Mouse (Mus musculus) myocyte (in vitro differentiated cells): Measurements from ENCODE around the gene Cdk2ap2. TPM values are rescaled to one million over a fixed set of nuclear protein-coding genes. Genes with fewer than 3 reads are reported as not detected.
A peak's percentile ranks its signal among the peaks of the same experiment; 100 is the strongest.
"Not testable (repeated sequence)": the region's sequence is repeated elsewhere in the genome, so short reads cannot be mapped to it uniquely, and the experiment has no call there.

Experiments
- H3K27me3 ChIP-seq: one replicate; pipeline ENCODE4 v1.6.1; 2011; ENCODE audit not compliant: control insufficient read depth, insufficient read depth, insufficient read length
- H3K36me3 ChIP-seq: one replicate; pipeline ENCODE4 v1.6.1; 2011; ENCODE audit not compliant: control insufficient read depth, insufficient read depth
- H3K4me2 ChIP-seq: one replicate; pipeline ENCODE4 v1.6.1; 2011; ENCODE audit warnings: low read depth, control low read depth
- H3K4me3 ChIP-seq: one replicate; pipeline ENCODE4 v1.5.1; 2011; ENCODE audit warnings: mild to moderate bottlenecking, control low read depth, moderate library complexity
- H3K79me2 ChIP-seq: one replicate; pipeline ENCODE4 v1.6.1; 2011; ENCODE audit not compliant: control insufficient read depth, insufficient read depth
- H3ac ChIP-seq: one replicate; pipeline ENCODE4 v1.6.1; 2011; ENCODE audit not compliant: control insufficient read depth, insufficient read length
- CEBPB ChIP-seq: IDR thresholded peaks from 2 replicates; pipeline ENCODE4 v1.6.1; 2011; ENCODE audit warnings: mild to moderate bottlenecking, moderate library complexity; ENCODE audit not compliant: poor library complexity, insufficient read depth, severe bottlenecking
- E2F4 ChIP-seq: IDR thresholded peaks from one replicate; pipeline ENCODE4 v1.6.1; 2011; ENCODE audit warnings: mild to moderate bottlenecking, control low read depth, moderate library complexity; ENCODE audit not compliant: insufficient read depth
- MAX ChIP-seq: IDR thresholded peaks from one replicate; pipeline ENCODE4 v1.6.1; 2011; ENCODE audit warnings: low read depth, mild to moderate bottlenecking, control low read depth
- MYOD1 ChIP-seq, 3 experiments: IDR thresholded peaks; one replicate each; pipeline ENCODE4 v1.6.1; 2011; ENCODE audit warnings: control low read depth in 2 of 3, low read depth in 2 of 3, mild to moderate bottlenecking in 2 of 3, moderate library complexity in 1 of 3; ENCODE audit not compliant: insufficient read length in 2 of 3, control insufficient read depth in 1 of 3
- MYOG ChIP-seq, 3 experiments: IDR thresholded peaks; one replicate each; pipeline ENCODE4 v1.6.1; 2011; ENCODE audit warnings: control low read depth in 2 of 3, low read depth in 2 of 3, mild to moderate bottlenecking in 2 of 3; ENCODE audit not compliant: insufficient read length in 2 of 3, control insufficient read depth in 1 of 3, insufficient read depth in 1 of 3
- POLR2A ChIP-seq: IDR thresholded peaks from one replicate; pipeline ENCODE4 v1.6.1; 2011; ENCODE audit warnings: low read depth, mild to moderate bottlenecking, control low read depth, moderate library complexity; ENCODE audit not compliant: insufficient read length
- POLR2AphosphoS2 ChIP-seq: IDR thresholded peaks from one replicate; pipeline ENCODE4 v1.6.1; 2011; ENCODE audit warnings: low read depth, control low read depth; ENCODE audit not compliant: insufficient read length
- REST ChIP-seq: IDR thresholded peaks from one replicate; pipeline ENCODE4 v1.6.1; 2011; ENCODE audit warnings: mild to moderate bottlenecking, control low read depth, moderate library complexity; ENCODE audit not compliant: insufficient read depth, insufficient read length
- SRF ChIP-seq: IDR thresholded peaks from one replicate; pipeline ENCODE4 v1.6.1; 2011; ENCODE audit warnings: low read depth; ENCODE audit not compliant: control insufficient read depth, insufficient read length
- TCF12 ChIP-seq: IDR thresholded peaks from one replicate; pipeline ENCODE4 v1.6.1; 2011; ENCODE audit warnings: mild to moderate bottlenecking, control low read depth; ENCODE audit not compliant: poor library complexity, insufficient read depth, severe bottlenecking
- TCF3 ChIP-seq: IDR thresholded peaks from one replicate; pipeline ENCODE4 v1.6.1; 2011; ENCODE audit warnings: low read depth, control low read depth; ENCODE audit not compliant: insufficient read length
- USF1 ChIP-seq: IDR thresholded peaks from one replicate; pipeline ENCODE4 v1.6.1; 2011; ENCODE audit warnings: low read depth, mild to moderate bottlenecking, control low read depth, moderate library complexity
- polyA plus RNA-seq: library from polyadenylated mRNA; unstranded; fragments of >200 nt; fragmentation: generic; extraction: Trizol; gene quantifications from one replicate; pipeline ENCODE4 v1.2.1, GENCODE M21; 2012; ENCODE audit warnings: missing spikeins

Cdk2ap2 gene
- polyA plus RNA-seq, result 148 TPM

DNA sequence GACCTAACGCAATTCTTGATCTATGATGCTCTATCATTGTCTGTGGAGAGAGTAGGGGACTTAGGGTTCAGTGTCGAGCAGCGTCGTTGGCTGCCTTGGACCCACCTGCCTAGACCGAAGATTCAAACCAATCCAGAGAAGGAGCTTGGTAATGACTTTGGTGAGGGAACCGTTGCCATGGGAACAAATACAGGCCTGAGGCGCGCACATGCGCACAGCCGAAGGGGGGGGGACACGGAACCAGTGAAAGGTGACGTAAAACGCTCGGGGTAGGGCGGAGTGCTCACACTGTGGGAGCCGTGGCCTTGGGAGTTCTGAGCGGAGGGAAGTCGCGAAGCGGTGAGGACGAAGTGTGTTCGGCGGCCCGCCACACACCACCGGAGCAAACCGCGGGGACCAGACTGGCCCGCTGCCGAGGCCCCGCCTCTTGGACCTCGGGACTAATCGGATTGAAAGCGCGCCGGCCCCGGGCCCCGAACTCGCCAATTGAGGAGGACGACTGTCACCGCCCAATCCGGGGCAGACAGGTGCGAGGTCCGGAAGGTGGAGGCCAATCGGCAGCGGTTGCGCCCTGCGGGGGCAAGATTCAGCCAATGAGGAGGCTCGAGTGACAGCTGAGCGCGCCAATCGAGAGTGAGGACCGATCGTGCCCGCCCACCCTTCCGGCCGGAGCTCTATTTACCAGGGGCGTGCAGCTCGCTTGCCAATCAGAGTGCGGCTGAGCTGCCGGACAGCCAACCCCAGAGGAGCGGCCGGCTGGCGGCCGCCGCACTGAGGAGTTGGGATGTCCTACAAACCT is at the start of gene Cdk2ap2:
TSS of gene Cdk2ap2 (plus strand) at position 541 of the 799 bp plus-strand sequence.
- TF ChIP-seq MAX (no peak), SRF (no peak), POLR2AphosphoS2 (peak; percentile 61), E2F4 (peak; percentile 49), MYOD1 (IDR thresholded peaks at IDR 0.05; ENCODE audit: control insufficient read depth in 1 of 3, insufficient read length in 2 of 3, low read depth in 2 of 3) (peak in 2 of 3 experiments; percentile 68 to 76), MYOG (IDR thresholded peaks at IDR 0.05; ENCODE audit: control insufficient read depth in 1 of 3, insufficient read depth in 1 of 3, insufficient read length in 2 of 3, low read depth in 2 of 3) (peak in 2 of 3 experiments; percentile 25 to 69), POLR2A (peak; percentile 72), TCF3 (no peak), USF1 (no peak), TCF12 (no peak), CEBPB (no peak), REST (no peak)
- Histone ChIP-seq H3K36me3 (no peaks in the 10 kb centered on the region), H3K27me3 (no peaks in the 10 kb centered on the region), H3ac (peak within 1 kb of the TSS; percentile 7), H3K4me3 (peak within 1 kb of the TSS; percentile 57), H3K79me2 (peaks cover 15% of the 10 kb centered on the region), H3K4me2 (peak within 1 kb of the TSS; percentile 98)

DNA sequence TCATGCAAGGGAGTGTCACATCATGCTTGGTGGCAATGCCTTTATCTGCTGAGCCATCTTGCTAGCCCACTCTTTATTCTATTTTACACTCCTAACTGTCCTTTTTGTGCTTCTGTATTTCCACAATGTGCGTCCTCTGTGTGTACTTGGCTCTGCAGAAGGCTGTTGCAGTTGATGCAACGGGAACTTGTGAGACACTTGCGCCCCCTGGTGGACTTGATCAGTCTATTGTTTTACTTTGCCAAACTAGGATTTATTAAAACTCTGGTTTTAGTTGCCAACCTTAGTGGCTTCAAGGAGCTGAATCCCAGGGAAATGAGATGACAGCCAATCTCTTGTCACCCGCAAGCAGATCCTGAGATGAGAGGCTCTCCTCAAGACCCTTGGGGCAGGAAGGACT is 49.1 kb upstream of the Cdk2ap2 start:
- no peaks in the 10 kb centered on the region for H3K27me3 ChIP-seq
- no peaks in the 10 kb centered on the region for H3K36me3 ChIP-seq
- TF ChIP-seq E2F4 (no peak), MAX (no peak), TCF12 (no peak), MYOG (IDR thresholded peaks at IDR 0.05; ENCODE audit: control insufficient read depth in 1 of 3, insufficient read depth in 1 of 3, insufficient read length in 2 of 3, low read depth in 2 of 3) (no peak), USF1 (no peak), POLR2AphosphoS2 (no peak), CEBPB (no peak), MYOD1 (IDR thresholded peaks at IDR 0.05; ENCODE audit: control insufficient read depth in 1 of 3, insufficient read length in 2 of 3, low read depth in 2 of 3) (no peak), REST (no peak), TCF3 (no peak), SRF (no peak), POLR2A (no peak)
- no peaks in the 10 kb centered on the region for H3K79me2 ChIP-seq
- H3ac ChIP-seq, result no peak overlapping the region
- no peak overlapping the region for H3K4me2 ChIP-seq
- H3K4me3 ChIP-seq, result no peak overlapping the region

DNA sequence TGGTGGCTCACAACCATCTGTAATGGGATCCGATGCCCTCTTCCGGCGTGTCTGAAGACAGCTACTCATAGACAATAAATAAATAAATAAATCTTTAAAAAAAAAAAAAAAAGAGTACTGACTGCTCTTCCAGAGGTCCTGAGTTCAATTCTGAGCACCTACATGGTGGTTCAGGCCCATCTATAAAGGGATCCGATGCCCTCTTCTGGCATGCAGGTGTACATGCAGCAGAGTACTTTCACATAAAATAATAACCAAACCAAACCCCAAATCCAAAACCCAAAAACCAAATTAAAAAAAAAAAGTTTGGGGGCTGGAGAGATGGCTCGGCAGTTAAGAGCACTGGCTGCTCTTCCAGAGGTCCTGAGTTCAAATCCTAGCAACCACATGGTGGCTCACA is 47.9 kb upstream of the Cdk2ap2 start:
- H3K4me3 ChIP-seq, H3K36me3 ChIP-seq, H3ac ChIP-seq: not testable (repeated sequence)

DNA sequence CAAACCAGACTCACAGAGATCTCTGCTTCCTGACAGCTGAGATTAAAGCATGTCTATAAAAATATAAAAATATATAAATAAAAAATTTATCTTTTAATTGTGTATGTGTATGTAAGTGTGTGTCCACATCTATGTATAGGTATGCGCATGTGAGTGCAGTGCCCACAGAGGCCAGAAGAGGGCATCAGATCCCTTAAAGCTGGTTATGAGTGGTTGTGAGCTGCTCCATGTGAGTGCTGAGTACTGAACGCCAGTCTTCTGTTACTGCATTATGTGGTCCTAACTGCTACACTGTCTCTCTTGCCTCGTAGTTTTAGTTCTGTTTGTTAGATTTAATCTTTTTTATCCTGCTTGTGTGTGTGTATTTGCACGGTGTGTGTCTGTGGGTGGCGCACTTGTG is 46.0 kb upstream of the Cdk2ap2 start:
- Histone ChIP-seq H3K36me3 (no peaks in the 10 kb centered on the region), H3K4me2 (no peak overlapping the region), H3ac (no peak overlapping the region), H3K27me3 (no peaks in the 10 kb centered on the region), H3K79me2 (no peaks in the 10 kb centered on the region), H3K4me3 (no peak overlapping the region)
- no peak for TF ChIP-seq POLR2A
- no peak for TF ChIP-seq E2F4
- TF ChIP-seq CEBPB, result no peak
- no peak for TF ChIP-seq TCF12
- no peak for TF ChIP-seq MAX
- no peak for TF ChIP-seq USF1
- TF ChIP-seq POLR2AphosphoS2, result no peak
- TF ChIP-seq MYOG (IDR thresholded peaks at IDR 0.05; ENCODE audit: control insufficient read depth in 1 of 3, insufficient read depth in 1 of 3, insufficient read length in 2 of 3, low read depth in 2 of 3), result no peak
- TF ChIP-seq REST, result no peak
- TF ChIP-seq TCF3, result no peak
- no peak for TF ChIP-seq MYOD1 (IDR thresholded peaks at IDR 0.05; ENCODE audit: control insufficient read depth in 1 of 3, insufficient read length in 2 of 3, low read depth in 2 of 3)
- TF ChIP-seq SRF, result no peak

More for the DNA sequence above, 47.9 kb upstream of the Cdk2ap2 start:
- not testable (repeated sequence) for H3K4me2 ChIP-seq, H3K27me3 ChIP-seq, H3K79me2 ChIP-seq
